Mouse (Mus musculus): ENCODE measurements at regions not wholly inside any gene's neighbourhood (a gene's known extent, or its start where the extent isn't known, plus 50 kb on each side); places are given as distances from the start of the nearest gene placed in this dataset.
A peak's percentile ranks its signal among the peaks of the same experiment; 100 is the strongest.

- DNase-seq = no peak
Measured at GRCm38 (mm10) chr11:110588280-110588679, 189.4 kb downstream of the Map2k6 start.

DNA sequence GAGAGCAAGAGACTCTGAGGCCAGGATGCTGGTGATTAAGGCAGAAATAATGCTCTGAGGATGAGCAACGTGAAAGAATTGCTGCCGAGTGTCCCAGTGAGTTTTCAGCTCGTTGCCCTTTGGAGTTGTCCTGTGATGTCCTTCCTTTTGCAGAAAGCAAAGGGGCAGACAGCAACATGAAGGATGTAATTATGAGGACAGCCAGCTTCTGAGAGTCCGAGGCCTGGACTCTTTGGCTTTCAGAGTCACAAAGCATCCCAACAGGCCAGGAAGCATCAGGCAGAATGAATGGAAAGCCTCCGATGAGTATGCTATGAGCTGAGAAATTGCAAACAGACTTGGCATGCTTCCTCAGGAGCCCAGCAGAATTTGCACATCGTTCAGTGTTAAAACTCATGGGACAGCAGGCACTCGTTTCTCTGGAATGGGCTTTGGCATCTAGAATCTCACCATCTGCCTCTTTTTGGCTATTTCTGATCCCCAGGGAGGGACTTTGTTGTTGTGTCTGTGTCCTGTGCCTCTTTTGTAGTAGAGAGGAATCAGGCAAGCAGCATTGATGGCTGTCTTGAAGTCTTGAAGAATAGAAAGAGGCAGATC, 196.4 kb downstream of the Map2k6 start:
- no peak for DNase-seq

GRCm38 (mm10) chr11:110605041-110605882, 206.3 kb downstream of the Map2k6 start:
- no peak for DNase-seq

GRCm38 (mm10) chr11:110609276-110609675, 210.4 kb downstream of the Map2k6 start:
- no peak for DNase-seq

GRCm38 (mm10) chr11:110610831-110611230, 211.9 kb downstream of the Map2k6 start:
- no peak for DNase-seq

- no peak for DNase-seq
Measured at GRCm38 (mm10) chr11:110632001-110632400, 233.1 kb downstream of the Map2k6 start.

DNA sequence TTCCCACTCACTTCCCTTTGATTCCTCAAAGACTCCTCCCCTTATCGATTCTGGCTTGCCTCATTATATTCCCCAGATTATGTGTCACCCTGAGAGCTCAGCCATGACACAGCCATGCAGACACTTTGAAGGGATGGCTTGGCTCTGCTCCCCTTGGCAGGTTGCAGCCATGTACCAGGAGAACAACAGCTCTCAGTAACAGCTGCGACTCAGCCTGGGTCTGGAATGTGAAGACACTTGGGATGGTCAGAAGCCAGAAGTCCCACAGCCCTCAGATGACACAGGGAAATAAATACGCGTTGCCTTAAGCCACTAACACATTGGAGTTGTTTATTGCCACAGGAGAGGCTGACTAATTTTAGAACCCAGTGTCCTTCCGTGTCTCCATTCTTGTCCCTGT, 234.4 kb downstream of the Map2k6 start:
- no peak for DNase-seq

DNA sequence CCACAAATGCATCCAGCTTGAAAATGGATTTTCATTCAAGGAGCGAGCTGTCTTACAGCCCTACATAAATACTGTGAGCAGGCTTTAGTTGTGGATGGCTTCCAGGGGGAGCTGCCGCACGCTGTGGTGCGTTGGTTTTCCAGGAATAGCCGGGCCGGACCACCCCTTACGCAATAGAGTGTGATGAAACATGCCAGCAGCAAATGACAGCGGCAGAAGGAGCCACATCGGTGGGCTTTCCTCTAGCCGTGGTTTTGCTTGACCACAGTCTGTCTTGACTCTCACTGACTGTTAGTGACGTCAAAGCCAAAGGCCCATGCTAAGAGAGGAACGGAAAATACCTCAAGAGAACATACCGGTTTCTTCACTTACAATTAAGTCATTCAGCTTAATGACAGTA, 243.6 kb downstream of the Map2k6 start:
- peak in 1 of 2 experiments; percentile 26 for DNase-seq

DNA sequence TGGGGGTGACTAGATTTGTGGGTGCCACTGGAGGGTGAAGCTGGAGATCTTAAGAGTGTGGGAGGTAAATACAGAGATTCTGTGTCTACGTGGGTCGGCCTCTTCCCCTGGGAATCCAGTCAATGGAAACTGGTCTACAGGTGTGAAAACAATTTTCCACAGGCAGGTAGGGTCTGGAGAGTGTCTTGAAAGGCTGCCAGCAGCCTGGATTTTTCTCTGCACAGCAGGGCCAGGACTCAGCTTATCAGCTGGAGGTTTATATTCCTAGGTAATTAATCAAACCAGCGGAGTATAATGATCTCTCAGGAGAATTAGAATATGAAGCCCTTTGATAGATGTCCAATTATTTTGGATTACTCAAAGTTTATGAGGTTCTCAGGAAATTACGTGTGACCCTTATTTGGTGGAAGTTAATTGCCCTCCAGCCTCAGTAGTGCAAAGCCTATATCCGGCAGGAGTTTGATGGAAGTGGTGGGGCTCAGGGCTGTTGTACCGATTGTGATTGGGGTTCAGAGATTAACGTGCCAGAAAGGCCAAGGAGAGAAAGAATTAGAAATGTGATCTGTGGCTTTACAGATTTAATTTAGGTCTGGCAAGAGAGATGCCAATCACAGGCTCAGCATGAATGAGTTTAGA, 250.8 kb downstream of the Map2k6 start:
- no peak for DNase-seq

- no peak for DNase-seq
Measured at GRCm38 (mm10) chr11:110652068-110652467, 253.1 kb downstream of the Map2k6 start.

DNA sequence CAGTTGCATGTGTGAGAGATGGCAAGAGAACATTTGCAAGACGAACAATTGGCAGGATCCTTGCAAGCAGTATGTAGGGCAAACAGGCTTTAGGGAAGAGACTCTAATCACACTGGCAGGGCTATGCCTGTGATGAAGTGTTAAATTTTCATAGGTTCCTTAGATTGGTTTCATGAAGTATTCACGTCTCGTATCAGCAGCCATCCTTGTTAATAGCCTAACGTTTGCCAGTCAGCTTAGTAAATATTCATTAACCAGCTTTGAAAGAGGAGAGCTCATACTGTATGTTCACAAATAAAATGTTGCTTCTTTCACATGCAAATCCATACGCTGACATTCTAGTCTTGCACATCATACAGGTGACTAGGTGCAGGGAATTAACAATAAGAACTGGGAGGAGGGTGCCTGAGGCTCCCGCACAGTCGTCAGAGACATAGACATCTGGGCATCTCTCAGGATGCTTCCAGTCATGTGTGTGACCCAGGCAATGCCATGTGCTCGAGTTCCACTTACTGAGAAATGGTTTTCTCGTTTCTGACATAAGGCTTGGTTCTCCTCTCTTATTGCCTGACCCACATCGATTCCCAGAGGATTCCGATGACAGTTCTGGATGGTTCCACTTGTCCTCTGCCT, 257.7 kb downstream of the Map2k6 start:
- no peak for DNase-seq

GRCm38 (mm10) chr11:110657854-110658253, 258.9 kb downstream of the Map2k6 start:
- DNase-seq = no peak

DNA sequence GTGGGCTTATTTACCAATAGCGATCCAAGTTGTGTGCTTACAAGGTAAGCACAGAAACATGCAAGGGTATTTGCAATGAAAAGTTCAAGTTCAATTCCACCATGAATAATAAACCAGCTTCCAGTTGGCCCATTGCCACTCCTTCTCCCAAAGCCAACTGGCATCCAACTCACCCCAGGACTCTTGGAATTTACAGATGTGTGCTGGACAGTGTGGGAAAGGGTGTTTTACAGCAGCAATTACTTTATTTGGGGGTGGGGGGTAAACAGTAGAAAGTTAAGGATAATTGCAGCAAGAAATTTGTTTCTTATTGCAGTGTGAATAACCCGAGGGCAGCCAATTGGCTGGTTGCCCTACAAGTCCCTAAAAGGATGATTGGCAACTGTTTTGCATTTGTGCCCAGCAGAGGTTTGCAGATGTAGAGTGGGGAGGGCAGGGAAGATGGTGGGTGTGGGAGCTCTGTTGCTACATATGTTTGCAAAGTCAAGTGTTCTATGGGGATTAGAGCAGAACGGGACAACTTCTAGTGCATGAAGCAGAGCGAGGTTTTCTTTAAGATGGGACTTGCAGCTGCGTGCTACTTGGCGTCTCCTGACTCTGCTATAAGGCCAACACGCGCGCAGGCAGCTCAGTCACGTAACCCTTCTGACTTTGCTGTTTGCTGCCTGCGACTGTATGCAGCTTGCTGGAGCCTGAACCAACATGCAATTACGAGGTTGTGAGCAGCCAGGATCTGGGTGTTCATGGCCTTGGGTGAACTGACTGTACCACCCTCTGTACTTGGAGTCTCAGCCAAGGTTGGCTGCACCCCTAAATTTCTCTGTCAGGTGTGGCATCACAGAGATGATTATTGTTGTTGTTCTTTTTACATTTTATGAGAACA, 271.9 kb downstream of the Map2k6 start:
- DNase-seq = no peak

- no peak for DNase-seq
Measured at GRCm38 (mm10) chr11:110672941-110673340, 274.0 kb downstream of the Map2k6 start.

DNA sequence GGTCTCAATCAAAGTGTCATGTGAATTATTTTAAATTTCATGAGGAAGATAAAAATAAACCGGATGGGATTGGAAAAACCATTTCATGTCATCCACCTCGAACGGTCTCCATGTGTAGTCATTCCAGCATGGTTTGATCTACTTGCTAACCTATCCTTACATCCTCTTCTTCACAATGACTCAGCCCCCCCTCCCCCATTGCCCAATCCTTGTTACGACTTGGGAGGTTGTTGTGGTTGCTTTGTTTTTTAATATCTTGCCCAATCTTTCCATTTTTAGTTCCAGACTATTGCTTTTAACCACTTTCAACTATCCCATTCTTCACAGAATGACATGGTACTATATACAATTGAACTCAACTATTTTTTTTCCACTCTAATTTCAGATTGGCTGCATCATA, 275.0 kb upstream of the Kcnj16 start:
- DNase-seq = no peak

DNA sequence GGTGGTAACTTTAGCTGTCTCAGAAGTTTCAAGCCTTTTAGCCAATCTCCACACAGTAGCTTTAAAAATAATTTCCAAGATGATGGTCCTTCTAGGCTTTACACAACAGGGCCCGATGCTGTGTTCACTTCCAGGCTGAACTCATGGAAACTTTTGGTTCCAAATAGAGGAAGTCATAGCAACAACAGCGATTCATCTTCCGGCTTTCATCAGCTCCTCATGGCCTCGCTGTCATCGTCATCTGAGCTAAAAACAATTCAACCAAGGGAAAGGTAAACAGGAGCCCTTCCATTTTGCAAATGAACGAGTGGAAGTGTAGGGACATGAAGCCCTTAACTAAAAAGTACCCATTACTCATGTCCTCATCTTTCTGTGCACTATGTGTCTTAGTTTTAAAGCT, 270.8 kb upstream of the Kcnj16 start:
- no peak for DNase-seq

GRCm38 (mm10) chr11:110698342-110698741, 269.5 kb upstream of the Kcnj16 start:
- no peak for DNase-seq

DNA sequence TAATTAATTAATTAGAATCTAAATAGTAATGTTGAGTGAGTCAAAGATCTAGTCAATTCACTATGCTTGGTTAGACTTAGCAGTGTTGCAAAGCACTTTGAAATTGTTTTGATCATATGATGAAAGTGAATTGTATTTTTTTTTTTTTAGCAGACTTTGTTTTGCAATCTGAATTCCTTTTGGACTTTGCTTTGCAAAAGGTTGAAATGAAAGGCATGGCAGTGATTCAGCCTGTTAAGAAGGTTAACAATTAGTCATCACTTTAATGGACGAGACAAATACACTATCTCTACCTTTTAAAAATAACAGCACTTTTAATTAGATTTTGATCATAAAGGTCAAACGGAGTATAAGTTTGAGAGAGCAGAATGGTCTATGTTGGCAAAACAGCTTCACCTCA, 266.9 kb upstream of the Kcnj16 start:
- no peak for DNase-seq

DNA sequence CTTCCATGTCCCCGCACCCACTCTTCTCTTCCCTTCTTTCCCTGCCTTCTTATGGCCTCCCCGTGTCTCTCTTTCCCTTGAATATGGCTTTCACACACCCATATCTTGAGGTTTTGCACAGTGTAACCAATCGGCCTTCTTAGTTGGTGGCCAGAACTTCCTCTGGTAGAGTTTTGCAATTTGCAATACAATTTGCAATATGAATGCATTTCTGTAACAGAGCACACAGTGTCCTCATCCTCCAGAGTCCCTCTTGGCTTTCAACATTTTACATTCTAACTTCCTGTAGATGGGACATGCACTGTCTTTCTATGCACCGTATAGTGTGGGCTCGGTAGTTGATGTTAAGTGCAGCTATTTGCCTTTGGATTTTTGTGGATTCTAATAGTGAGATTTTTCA, 265.7 kb upstream of the Kcnj16 start:
- no peak for DNase-seq

DNA sequence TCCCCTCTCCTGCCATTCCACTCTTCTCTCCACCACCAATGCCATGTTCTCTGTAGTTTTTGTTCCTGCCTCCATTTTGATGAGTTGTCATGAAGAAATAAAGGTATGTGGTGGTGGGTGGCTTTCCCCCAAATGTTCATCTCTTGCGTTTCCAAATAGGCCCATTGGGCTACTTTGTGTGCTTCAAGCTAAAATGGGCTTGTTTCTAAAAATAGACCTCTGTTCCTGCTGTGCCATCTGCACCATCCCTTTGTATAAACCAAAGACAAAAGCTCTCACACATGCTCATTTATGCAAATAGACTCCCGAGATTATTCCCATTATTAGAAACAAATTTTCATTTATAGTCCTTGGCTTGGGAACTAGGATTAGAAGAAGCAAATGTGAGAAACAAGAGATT, 264.3 kb upstream of the Kcnj16 start:
- DNase-seq = no peak

DNA sequence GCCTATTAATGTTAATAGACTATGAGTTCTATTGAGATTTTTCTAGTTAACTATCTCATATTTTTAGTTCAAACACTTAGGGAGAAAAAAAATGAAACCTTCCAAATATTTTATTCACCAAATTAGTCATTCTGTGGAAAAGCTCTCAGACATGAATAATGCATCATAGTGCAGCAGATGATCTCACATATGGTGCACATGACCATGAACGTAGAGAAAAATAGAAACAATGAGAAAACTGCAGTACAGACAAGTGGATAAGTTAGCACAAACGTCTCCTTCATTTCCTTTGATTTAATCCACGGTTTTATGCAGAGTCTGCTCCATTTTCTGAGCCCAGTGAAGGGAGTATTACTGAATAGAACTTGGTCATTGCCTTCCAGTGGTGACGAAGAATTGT, 260.5 kb upstream of the Kcnj16 start:
- DNase-seq = no peak

GRCm38 (mm10) chr11:110715300-110715699, 252.5 kb upstream of the Kcnj16 start:
- no peak for DNase-seq

- DNase-seq = no peak
Measured at GRCm38 (mm10) chr11:110716369-110716768, 251.5 kb upstream of the Kcnj16 start.

Measured in lung, postnatal 4 days (tissue).